ENCODE assay signal across 30 mouse cellular contexts in the genomic region with DNA sequence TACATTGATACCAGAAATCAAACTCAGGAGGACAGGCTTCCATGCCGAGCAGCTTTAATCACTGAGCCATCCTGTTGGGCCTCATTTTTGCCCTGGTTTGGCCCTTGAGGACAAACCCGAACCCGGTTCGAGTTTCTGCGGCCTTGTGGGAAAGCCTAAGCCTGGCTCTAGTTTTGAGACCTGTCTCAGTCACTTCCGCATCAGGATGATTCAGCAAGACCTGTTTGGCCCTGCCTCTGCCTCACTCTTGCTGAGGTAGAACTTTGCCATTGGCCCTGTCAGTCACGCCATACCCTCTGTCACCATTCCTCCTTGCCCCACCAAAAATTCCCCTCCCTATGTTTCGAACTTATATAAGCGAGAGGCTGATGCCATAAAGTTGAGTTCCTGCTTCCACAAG. TPM values are rescaled to one million over a fixed set of nuclear protein-coding genes. Genes with fewer than 3 reads are reported as not detected.
A peak's percentile ranks its signal among the peaks of the same experiment; 100 is the strongest.
DNase-seq lines count a peak whose midpoint lies in the region; ATAC-seq and TF ChIP-seq lines count a peak whose summit lies in the region.
"Had no signal": no experiment of that assay in that cellular context is flagged by ENCODE, and none has a peak within 500 bp of the region (broad histone marks: within the 10 kb centered on the region; RNA-seq: fewer than 3 reads in every experiment).

No protein-coding gene starts in this region.

- no peak overlapping the region for H3K4me3 ChIP-seq in liver, embryonic 12.5 days
- no peak overlapping the region for H3K4me3 ChIP-seq in liver, postnatal 0 days (ENCODE audit: low read depth, low read length)
- H3K4me3 ChIP-seq in ES-E14 (ENCODE audit: insufficient read depth in 1 of 2, low read depth in 1 of 2, low read length in 2 of 2, poor library complexity in 1 of 2, severe bottlenecking in 1 of 2), result no peak overlapping the region
- H3K4me3 ChIP-seq in bone marrow, adult 2 months (replicated peaks; ENCODE audit: control insufficient read depth, low read depth, low read length), result no peak overlapping the region
- no peak overlapping the region for H3K4me3 ChIP-seq in forebrain, embryonic 14.5 days (ENCODE audit: low read depth, low read length)
- no peak overlapping the region for H3K4me3 ChIP-seq in kidney, embryonic 15.5 days (replicated peaks)
- H3K4me3 ChIP-seq: embryonic facial prominence, embryonic 12.5 days; heart, embryonic 10.5 days; heart, embryonic 15.5 days; limb, embryonic 10.5 days; limb, embryonic 15.5 days had no signal

- no peaks in the 10 kb centered on the region for H3K9me3 ChIP-seq in liver, embryonic 12.5 days (replicated peaks)
- H3K9me3 ChIP-seq in liver, postnatal 0 days (ENCODE audit: low read length), result no peaks in the 10 kb centered on the region
- no peaks in the 10 kb centered on the region for H3K9me3 ChIP-seq in ES-E14 (ENCODE audit: control insufficient read depth, insufficient read depth, low read depth, low read length)
- no peaks in the 10 kb centered on the region for H3K9me3 ChIP-seq in forebrain, embryonic 14.5 days (replicated peaks; ENCODE audit: control insufficient read depth, low read length)
- no peaks in the 10 kb centered on the region for H3K9me3 ChIP-seq in kidney, embryonic 15.5 days (replicated peaks)
- H3K9me3 ChIP-seq: embryonic facial prominence, embryonic 12.5 days; heart, embryonic 10.5 days; heart, embryonic 15.5 days; limb, embryonic 10.5 days; limb, embryonic 15.5 days had no signal

- in situ Hi-C loops in ES-E14 (cut with MboI; ENCODE audit: low sequenced_read_pairs in 2 of 2, unreplicated experiment in 2 of 2), result no loop called here

- ATAC-seq in liver, embryonic 12.5 days, result no peak
- no peak for ATAC-seq in liver, postnatal 0 days
- ATAC-seq in forebrain, embryonic 14.5 days, result no peak
- no peak for ATAC-seq in kidney, embryonic 15.5 days (replicated peaks; ENCODE audit: low FRiP score)
- no peak for ATAC-seq in frontal cortex, adult (ENCODE audit: low TSS enrichment)
- ATAC-seq: forebrain, embryonic 16.5 days; hindbrain, embryonic 16.5 days had no signal

- no peak overlapping the region for H3K4me2 ChIP-seq in liver, embryonic 12.5 days
- H3K4me2 ChIP-seq in liver, postnatal 0 days (ENCODE audit: low read depth, low read length), result no peak overlapping the region
- no peak overlapping the region for H3K4me2 ChIP-seq in forebrain, embryonic 14.5 days (ENCODE audit: low read length)
- H3K4me2 ChIP-seq in kidney, embryonic 15.5 days, result no peak overlapping the region
- H3K4me2 ChIP-seq: embryonic facial prominence, embryonic 12.5 days; heart, embryonic 15.5 days; limb, embryonic 15.5 days had no signal

- H3K4me1 ChIP-seq in liver, embryonic 12.5 days, result peaks cover 29% of the 10 kb centered on the region
- H3K4me1 ChIP-seq in liver, postnatal 0 days (ENCODE audit: insufficient read depth), result no peaks in the 10 kb centered on the region
- peaks cover 2 to 3% of the 10 kb centered on the region in 2 experiments; a peak in 3 of 4 replicates for H3K4me1 ChIP-seq in ES-E14 (ENCODE audit: control insufficient read depth in 2 of 2, insufficient read depth in 2 of 2, low read length in 2 of 2, poor library complexity in 1 of 2)
- no peaks in the 10 kb centered on the region; the same call in 1 of the 2 replicates for H3K4me1 ChIP-seq in bone marrow, adult 2 months (ENCODE audit: control insufficient read depth, insufficient read depth, low read length)
- H3K4me1 ChIP-seq in forebrain, embryonic 14.5 days (ENCODE audit: control insufficient read depth, insufficient read depth, low read length), result no peaks in the 10 kb centered on the region
- H3K4me1 ChIP-seq in kidney, embryonic 15.5 days, result no peaks in the 10 kb centered on the region
- H3K4me1 ChIP-seq: embryonic facial prominence, embryonic 12.5 days; heart, embryonic 15.5 days; limb, embryonic 10.5 days; limb, embryonic 15.5 days had no signal

- no peak for TF ChIP-seq CTCF in liver, postnatal 0 days (IDR thresholded peaks at IDR 0.05; ENCODE audit: low read depth)
- no peak for TF ChIP-seq CTCF in bone marrow, adult 2 months (IDR thresholded peaks at IDR 0.05; ENCODE audit: control insufficient read depth, insufficient read depth, low read length)

- WGBS in liver, embryonic 12.5 days (ENCODE audit: insufficient replicate concordance), result 80% methylated on average over 9 of the region's 9 CpGs
- 82% methylated on average over 9 of the region's 9 CpGs for WGBS in liver, postnatal 0 days (ENCODE audit: insufficient replicate concordance)
- WGBS in bone marrow, adult 2 months, result 87% methylated on average over 9 of the region's 9 CpGs
- 94% methylated on average over 9 of the region's 9 CpGs for WGBS in forebrain, embryonic 14.5 days
- 89% methylated on average over 9 of the region's 9 CpGs for WGBS in kidney, embryonic 15.5 days

- H3K9ac ChIP-seq in liver, embryonic 12.5 days, result no peak overlapping the region
- H3K9ac ChIP-seq in liver, postnatal 0 days (replicated peaks), result no peak overlapping the region
- peak overlapping the region; percentile 9; the same call in 1 of the 2 replicates for H3K9ac ChIP-seq in ES-E14 (ENCODE audit: insufficient read depth, low read depth, low read length, poor library complexity, severe bottlenecking)
- no peak overlapping the region for H3K9ac ChIP-seq in forebrain, embryonic 14.5 days (ENCODE audit: low read length)
- H3K9ac ChIP-seq in kidney, embryonic 15.5 days, result no peak overlapping the region
- H3K9ac ChIP-seq: embryonic facial prominence, embryonic 12.5 days; heart, embryonic 15.5 days; limb, embryonic 15.5 days had no signal

- TF ChIP-seq POLR2A in bone marrow, adult 2 months (IDR thresholded peaks at IDR 0.05; ENCODE audit: borderline replicate concordance, control insufficient read depth, low read depth, low read length), result no peak

- no peak for DNase-seq in liver, postnatal 0 days
- no peak for DNase-seq in ES-E14 (ENCODE audit: low read depth, low spot score)
- DNase-seq in forebrain, embryonic 14.5 days (ENCODE audit: low spot score), result no peak
- DNase-seq in left cerebral cortex, adult 11 months (ENCODE audit: low spot score), result no peak
- DNase-seq: adrenal gland, postnatal 14 days; B cell, adult 2 months; cerebellum, adult 8-10 months; cerebellum, postnatal 25 days; kidney, adult 2 months; kidney, postnatal 10 days; layer of hippocampus, postnatal 36 days; lung, adult 2 months; lung, postnatal 10 days; midbrain, embryonic 14.5 days; thymus, adult 18-20 months; thymus, postnatal 25 days had no signal

- H3K36me3 ChIP-seq in liver, embryonic 12.5 days, result peaks cover 94% of the 10 kb centered on the region
- H3K36me3 ChIP-seq in liver, postnatal 0 days (replicated peaks; ENCODE audit: insufficient read depth, low read length), result peaks cover 55% of the 10 kb centered on the region
- H3K36me3 ChIP-seq in ES-E14 (ENCODE audit: control insufficient read depth, insufficient read depth, low read length, poor library complexity, severe bottlenecking), result peaks cover 16% of the 10 kb centered on the region
- H3K36me3 ChIP-seq in forebrain, embryonic 14.5 days (ENCODE audit: control insufficient read depth, insufficient read depth, low read length), result peaks cover 26% of the 10 kb centered on the region
- peaks cover 75% of the 10 kb centered on the region for H3K36me3 ChIP-seq in kidney, embryonic 15.5 days

- H3K27me3 ChIP-seq in liver, embryonic 12.5 days (replicated peaks), result no peaks in the 10 kb centered on the region
- no peaks in the 10 kb centered on the region for H3K27me3 ChIP-seq in liver, postnatal 0 days (ENCODE audit: insufficient read depth, low read length)
- no peaks in the 10 kb centered on the region for H3K27me3 ChIP-seq in forebrain, embryonic 14.5 days (replicated peaks; ENCODE audit: control insufficient read depth, insufficient read depth, low read length)
- no peaks in the 10 kb centered on the region for H3K27me3 ChIP-seq in kidney, embryonic 15.5 days
- H3K27me3 ChIP-seq: embryonic facial prominence, embryonic 12.5 days; heart, embryonic 15.5 days; limb, embryonic 15.5 days had no signal

- TF ChIP-seq EP300 in liver, postnatal 0 days (IDR thresholded peaks at IDR 0.05; ENCODE audit: low read depth), result no peak

- 0 out of 2 replicates have a peak overlapping the region, but pooled peaks have one; percentile 38 for H3K27ac ChIP-seq in liver, embryonic 12.5 days
- H3K27ac ChIP-seq in liver, postnatal 0 days (ENCODE audit: low read depth), result no peak overlapping the region; the same call in 1 of the 2 replicates
- H3K27ac ChIP-seq in ES-E14 (ENCODE audit: insufficient read depth, low read depth, low read length, poor library complexity, severe bottlenecking), result peak overlapping the region; percentile 69
- H3K27ac ChIP-seq in bone marrow, adult 2 months (ENCODE audit: control insufficient read depth, insufficient read depth, low read depth, low read length, poor library complexity), result peak overlapping the region; percentile 19; the same call in 1 of the 2 replicates
- no peak overlapping the region for H3K27ac ChIP-seq in forebrain, embryonic 14.5 days (ENCODE audit: low read depth, low read length)
- H3K27ac ChIP-seq in kidney, embryonic 15.5 days, result no peak overlapping the region
- H3K27ac ChIP-seq: embryonic facial prominence, embryonic 12.5 days; heart, embryonic 10.5 days; heart, embryonic 15.5 days; limb, embryonic 10.5 days; limb, embryonic 15.5 days; macrophage had no signal

TF ChIP-seq in ES-E14, 5 proteins besides CTCF, POLR2A, EP300 and RAD21:
- TF ChIP-seq MAFK (IDR thresholded peaks at IDR 0.05; ENCODE audit: insufficient read depth, low read depth, low read length) (peak; percentile 98), ZNF384 (IDR thresholded peaks at IDR 0.05; ENCODE audit: low read depth, low read length) (no peak), CHD2 (IDR thresholded peaks at IDR 0.05; ENCODE audit: low read depth, low read length) (no peak), ZC3H11A (IDR thresholded peaks at IDR 0.05; ENCODE audit: borderline replicate concordance, low read depth, low read length) (no peak)
TF ChIP-seq in ES-E14: peak in this region for 1.

RNA-seq across cellular contexts. Expression of a gene that starts 35.3 kb away (rescaled TPM):
- 58.1 and 59.3 TPM in 2 replicates for polyA plus RNA-seq in liver, embryonic 12.5 days (2016; fragmentation: Nextera tagmentation; extraction: Ambion mirVana)
- polyA plus RNA-seq in liver, postnatal 0 days (2015; fragmentation: Nextera tagmentation; extraction: Ambion mirVana), result 26.4 and 32.3 TPM in 2 replicates
- 53.4 and 70.5 TPM in 2 replicates for total RNA-seq in ES-E14 (2012; rRNA removed)
- 31.8 and 42.8 TPM in 2 replicates for polyA plus RNA-seq in bone marrow, adult 2 months (2011; ENCODE audit: insufficient read depth, insufficient read length, low replicate concordance, missing spikeins)
- polyA plus RNA-seq in forebrain, embryonic 14.5 days (2014; fragmentation: Nextera tagmentation; extraction: Ambion mirVana), result 39.6 and 39.7 TPM in 2 replicates
- 95.3 and 96.5 TPM in 2 replicates for polyA plus RNA-seq in kidney, embryonic 15.5 days (2015; fragmentation: Nextera tagmentation; extraction: Ambion mirVana)

RNA-seq across cellular contexts. Expression of a gene that starts 48.0 kb away (rescaled TPM):
- polyA plus RNA-seq in liver, embryonic 12.5 days (2016; fragmentation: Nextera tagmentation; extraction: Ambion mirVana), result 9.9 and 10.0 TPM in 2 replicates
- 17.4 and 19.3 TPM in 2 replicates for polyA plus RNA-seq in liver, postnatal 0 days (2015; fragmentation: Nextera tagmentation; extraction: Ambion mirVana)
- 0.63 and 3.6 TPM in 2 replicates for total RNA-seq in ES-E14 (2012; rRNA removed)
- polyA plus RNA-seq in bone marrow, adult 2 months (2011; ENCODE audit: insufficient read depth, insufficient read length, low replicate concordance, missing spikeins), result not detected in 2 replicates
- 0.15 TPM in 1 of 2 replicates, not detected in the other for polyA plus RNA-seq in forebrain, embryonic 14.5 days (2014; fragmentation: Nextera tagmentation; extraction: Ambion mirVana)
- polyA plus RNA-seq in kidney, embryonic 15.5 days (2015; fragmentation: Nextera tagmentation; extraction: Ambion mirVana), result 0.15 and 0.44 TPM in 2 replicates
- total RNA-seq: monocyte, adult 5-6 weeks had no signal
- polyA plus RNA-seq: heart, embryonic 15.5 days; hindbrain, embryonic 11.5 days; limb, embryonic 15.5 days; macrophage had no signal

Comparison
In these comparisons a context has a peak if more than half of its experiments do, and no peak if none do; other contexts are left out.
1. H3K27ac ChIP-seq: peak in liver, embryonic 12.5 days (single experiment), ES-E14 (single experiment) and bone marrow, adult 2 months (single experiment); none in liver, postnatal 0 days (single experiment), forebrain, embryonic 14.5 days (single experiment) and kidney, embryonic 15.5 days (single experiment).